Mouse (Mus musculus) brain, embryonic 14.5 days (tissue): ENCODE results near the gene Inmt. TPM values are rescaled to one million over a fixed set of nuclear protein-coding genes. Genes with fewer than 3 reads are reported as not detected.

Source experiments
- DNase-seq: peaks from one replicate; pipeline ENCODE4 v3.0.0-alpha.2; 2011; ENCODE audit warnings: low read depth
- CTCF ChIP-seq: fragments of 200-500 bp; IDR thresholded peaks from 2 replicates; pipeline ENCODE4 v1.5.1; 2012; ENCODE audit warnings: inconsistent platforms, mild to moderate bottlenecking, moderate library complexity, borderline replicate concordance; ENCODE audit not compliant: insufficient read depth, insufficient read length; ENCODE audit errors: extremely low read depth
- POLR2A ChIP-seq: fragments of 200-500 bp; IDR thresholded peaks from 2 replicates; pipeline ENCODE4 v1.6.1; 2012; ENCODE audit warnings: mild to moderate bottlenecking, inconsistent platforms, borderline replicate concordance; ENCODE audit not compliant: poor library complexity, insufficient read depth, insufficient read length, severe bottlenecking; ENCODE audit errors: extremely low read depth
- polyA plus RNA-seq: library from polyadenylated mRNA; depleted of rRNA; stranded (reverse); fragments of >200 nt; gene quantifications from 2 replicates; pipeline ENCODE4 v1.2.3, GENCODE M21; 2012; rRNA removed

The Inmt gene
- polyA plus RNA-seq, 1 experiment: not detected

DNA sequence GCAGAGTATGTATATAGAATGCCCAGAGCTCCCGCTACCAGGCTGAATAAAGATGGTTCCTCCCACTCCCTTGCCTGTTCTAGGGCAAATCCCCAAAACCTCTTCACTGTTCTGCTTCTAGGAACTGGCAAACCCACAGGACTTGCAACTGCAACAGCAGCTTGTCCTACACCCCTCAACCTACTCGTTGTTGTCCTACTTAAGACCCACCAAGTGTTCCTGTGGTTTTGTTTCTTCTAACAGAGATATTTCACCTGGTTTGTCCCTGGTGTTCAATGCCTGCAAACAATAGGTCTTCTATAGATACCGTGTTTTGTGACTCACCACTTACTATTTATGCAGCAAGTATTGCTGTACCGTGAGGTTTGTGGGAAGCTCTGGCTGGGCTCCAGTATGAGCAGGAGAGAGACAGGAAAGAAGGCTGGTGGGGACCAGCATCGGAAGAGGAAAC, 13.5 kb downstream of the Inmt start:
- no peak for DNase-seq
- no peak for TF ChIP-seq CTCF
- TF ChIP-seq POLR2A: no peak

DNA sequence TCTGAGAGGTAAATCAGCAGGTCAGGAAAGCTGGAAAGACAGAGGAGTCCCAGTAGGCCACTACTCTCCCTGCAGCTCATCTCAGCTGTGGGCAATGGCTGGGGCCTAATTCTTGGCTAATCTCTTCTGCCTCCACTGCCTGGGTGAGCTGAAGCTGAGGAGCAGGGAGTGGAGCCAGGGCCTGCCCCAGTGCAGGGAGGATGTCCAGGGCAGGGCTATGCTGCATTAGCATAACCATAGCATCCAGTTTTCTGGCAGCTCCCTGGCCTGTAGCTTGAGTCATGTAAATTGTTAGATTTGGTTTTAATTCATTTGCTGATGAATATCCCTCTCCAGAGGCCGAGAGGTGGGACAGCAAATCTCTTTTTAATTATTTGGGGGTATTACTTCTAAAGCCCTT, 15.6 kb downstream of the Inmt start:
- DNase-seq: peak; percentile 31
- TF ChIP-seq CTCF: no peak
- TF ChIP-seq POLR2A: no peak

DNA sequence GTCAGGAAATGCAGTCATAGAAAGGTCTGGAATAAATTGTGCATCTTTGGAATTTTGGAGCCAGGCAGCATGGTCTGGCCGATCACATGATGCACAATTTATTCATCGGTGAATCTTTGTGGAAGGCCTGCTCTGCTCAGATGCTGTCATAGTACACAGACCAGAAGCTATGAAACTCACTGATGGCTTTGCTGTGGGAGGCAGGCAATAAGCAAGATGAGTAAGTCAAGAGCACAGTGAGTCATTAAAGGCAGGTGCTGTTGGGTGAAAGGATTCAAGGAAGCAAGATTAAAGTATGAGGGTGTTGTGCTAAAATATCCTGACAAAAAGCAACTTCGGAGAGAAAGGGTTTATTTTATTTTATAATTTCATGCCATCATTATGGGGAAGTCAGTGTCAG, 22.6 kb downstream of the Inmt start:
- TF ChIP-seq POLR2A (no peak), CTCF (no peak)

DNA sequence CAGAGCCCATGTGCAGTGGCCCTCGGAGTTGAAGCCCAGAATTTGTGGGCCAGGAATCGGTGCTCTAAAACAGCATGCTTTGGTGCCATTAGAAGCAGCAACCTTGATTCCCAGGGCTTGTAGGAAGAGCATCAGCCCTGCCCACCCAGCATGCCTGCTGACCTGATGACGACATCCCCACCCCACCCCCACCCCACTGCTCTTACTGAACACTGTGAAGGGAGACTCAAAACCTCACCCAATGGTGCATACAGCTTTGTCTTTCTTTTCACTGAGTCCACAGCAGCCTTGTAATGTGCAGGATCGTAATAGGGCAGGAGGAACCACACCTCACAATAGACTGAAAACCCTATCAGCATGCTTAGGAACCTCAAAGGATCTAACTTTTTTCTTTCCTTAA, 28.7 kb downstream of the Inmt start:
- DNase-seq: peak; percentile 31
- TF ChIP-seq CTCF (no peak), POLR2A (no peak)

More for the DNA sequence above, 22.6 kb downstream of the Inmt start:
- DNase-seq: no peak

DNA sequence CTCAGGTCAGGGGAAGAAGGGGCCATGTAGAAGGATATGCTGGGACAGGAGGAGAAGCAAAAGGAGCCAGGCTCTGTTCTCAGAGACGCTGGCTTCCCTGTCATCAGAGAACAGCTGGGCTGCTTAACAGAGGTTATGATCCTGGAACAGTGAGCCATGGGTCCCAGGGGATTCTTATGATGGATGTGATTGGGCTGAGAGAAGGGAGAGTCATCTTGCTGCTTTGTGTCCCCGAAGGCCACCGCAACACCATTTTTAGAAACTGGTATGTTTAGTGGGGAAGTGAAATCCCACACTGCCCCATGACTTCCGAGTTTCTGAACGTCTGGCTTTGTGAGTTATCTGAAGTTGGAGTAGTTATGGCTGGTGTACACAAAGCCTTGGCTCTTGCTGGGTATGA, 29.6 kb downstream of the Inmt start:
- TF ChIP-seq CTCF (no peak), POLR2A (no peak)
- DNase-seq: no peak

DNA sequence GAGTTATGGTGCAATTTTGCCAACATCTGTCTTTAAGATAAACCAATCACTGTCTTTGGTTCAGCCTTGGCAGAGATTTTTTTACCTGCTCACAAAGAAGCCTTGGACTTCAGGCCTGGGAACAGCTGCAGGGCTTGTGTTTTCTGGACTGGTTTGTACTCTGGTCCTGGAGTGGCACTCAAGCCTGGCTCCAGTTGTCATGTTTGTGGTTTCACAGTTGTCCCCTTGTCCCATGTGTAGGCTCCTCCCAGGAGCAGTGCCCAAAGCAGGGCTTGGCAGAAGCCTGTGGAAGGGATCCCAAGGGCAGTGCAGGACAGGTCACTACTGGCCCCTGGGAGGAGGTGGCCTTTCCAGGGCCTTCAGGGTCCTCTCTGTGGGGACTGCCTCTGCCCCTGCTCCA, 36.5 kb downstream of the Inmt start:
- TF ChIP-seq POLR2A: no peak
- TF ChIP-seq CTCF: no peak
- DNase-seq: no peak

DNA sequence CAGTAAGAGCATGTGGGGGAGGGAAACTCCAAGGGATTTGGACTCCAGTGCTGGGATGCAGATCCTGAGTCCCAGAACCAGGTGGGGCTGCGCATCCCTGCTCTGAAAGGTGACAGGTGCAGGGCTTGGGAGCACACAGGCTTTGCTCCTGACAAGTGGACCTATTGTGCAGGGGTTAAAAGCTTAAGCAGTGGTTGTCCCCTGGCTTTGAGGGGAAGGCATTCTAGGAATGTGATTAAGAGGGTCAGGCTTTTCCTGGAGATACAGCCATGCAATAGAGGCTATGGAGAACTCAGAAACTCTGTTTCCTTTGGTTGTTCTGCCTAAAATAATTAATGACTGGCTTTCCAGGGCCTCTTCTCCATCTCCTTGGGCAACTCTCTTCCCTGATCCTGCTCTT, 41.4 kb downstream of the Inmt start:
- TF ChIP-seq CTCF: no peak
- no peak for TF ChIP-seq POLR2A

DNA sequence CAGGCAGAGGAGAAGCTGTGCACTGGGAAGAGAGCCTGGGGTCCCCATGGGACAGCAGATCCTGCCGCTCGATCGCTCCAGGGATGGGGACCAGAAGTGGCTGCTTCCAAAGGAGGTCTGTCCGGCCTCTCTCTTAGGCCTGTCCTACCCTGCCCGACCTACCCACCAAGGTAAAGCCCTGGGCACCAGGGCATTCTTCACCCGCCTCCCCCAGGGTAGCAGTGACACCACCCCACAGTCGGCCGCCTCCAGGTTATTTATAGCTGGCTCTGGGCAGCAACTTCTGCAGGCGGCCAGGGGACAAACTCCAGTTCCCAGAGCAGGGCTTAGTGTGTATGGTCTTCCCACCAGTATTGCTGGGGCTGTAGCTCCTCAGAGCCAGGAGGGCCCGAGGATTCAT, 42.0 kb downstream of the Inmt start, which contains the start of gene Crhr2:
TSS of gene Crhr2 (minus strand) at position 223 of the 400 bp plus-strand sequence.
- no peak for DNase-seq
- TF ChIP-seq CTCF (no peak), POLR2A (no peak)

More for the DNA sequence above, 41.4 kb downstream of the Inmt start:
- DNase-seq: no peak

DNA sequence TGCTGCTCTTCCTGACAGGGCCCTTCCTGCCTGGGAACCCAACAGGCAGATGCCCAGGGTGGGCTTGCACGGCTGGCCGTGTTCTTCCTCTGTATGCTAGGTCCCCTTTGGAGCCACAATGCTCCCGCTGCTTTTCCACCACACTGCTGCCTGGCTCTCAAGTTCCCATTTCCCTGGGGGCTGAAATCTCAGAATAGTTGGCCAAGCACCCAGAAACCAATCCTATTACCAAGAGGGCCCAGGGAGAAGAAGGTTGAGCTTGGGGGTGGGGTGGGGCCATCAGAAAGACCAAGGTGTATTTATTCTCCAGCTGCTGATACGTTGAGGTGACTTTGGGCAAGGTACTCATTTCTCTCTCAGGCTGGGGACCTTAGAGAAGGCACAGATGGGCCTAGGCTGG, 43.5 kb downstream of the Inmt start:
- no peak for DNase-seq
- TF ChIP-seq CTCF (no peak), POLR2A (no peak)

DNA sequence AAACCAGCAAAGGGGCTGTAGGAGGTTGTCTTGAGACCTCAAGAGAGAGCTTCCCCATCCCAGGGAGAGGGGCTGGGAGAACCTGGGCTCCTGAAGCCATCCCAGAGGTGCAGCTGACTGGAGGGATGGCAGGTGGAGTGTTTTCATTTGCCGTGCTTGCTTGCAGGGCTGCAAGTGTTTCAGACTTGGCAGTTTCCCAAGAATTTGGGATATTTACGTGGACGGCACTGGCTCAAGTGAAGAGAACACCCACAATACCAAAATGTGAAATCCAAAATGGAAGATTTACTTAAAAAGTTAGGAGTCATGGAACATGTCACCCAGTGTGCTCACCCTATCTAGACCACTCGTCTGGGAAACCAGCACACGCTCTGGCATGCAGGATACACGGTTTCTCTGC, 44.2 kb downstream of the Inmt start:
- TF ChIP-seq CTCF: no peak
- no peak for TF ChIP-seq POLR2A
- DNase-seq: peak; percentile 31

DNA sequence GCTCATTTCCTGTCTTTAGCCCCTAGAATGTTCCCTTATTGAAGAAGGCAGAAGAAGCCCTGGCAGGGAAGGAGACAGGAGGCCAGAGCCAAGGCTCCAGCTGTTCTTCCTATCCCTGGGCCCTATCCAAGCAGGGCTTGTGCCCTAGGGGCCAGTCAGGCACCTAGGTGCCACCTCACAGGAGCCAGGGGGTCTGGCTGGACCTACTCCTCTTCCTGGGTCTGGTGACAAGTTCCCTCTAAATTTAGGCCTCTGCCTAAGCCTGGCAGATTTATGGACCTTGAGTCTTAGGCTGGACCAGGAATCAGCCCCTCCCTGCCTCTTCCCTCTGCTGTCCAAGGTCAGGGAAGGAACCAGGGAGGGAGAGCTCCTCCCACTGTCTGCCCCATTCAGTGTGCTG, 46.5 kb downstream of the Inmt start:
- no peak for DNase-seq
- TF ChIP-seq POLR2A: no peak
- TF ChIP-seq CTCF: no peak

DNA sequence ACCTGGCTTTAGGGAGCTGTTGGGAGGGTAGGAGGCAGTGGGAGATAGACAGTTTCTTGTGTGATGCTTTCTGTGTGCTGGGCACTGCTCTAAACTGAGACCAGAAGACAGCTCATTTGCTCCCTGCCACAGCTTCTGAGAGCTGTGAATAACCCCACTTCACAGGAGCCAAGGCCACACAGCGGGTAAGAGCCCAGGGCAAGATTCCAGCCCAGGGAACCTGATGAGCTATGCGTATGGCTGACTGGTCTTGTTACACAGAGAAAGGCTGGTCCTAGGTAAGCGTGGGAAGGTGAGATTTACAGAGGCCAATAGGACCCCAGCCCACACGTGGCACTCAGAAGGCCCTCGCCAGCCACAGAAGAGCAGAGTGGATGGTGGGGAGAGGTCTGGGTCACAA, 48.3 kb downstream of the Inmt start:
- DNase-seq: no peak
- TF ChIP-seq POLR2A (no peak), CTCF (no peak)

DNA sequence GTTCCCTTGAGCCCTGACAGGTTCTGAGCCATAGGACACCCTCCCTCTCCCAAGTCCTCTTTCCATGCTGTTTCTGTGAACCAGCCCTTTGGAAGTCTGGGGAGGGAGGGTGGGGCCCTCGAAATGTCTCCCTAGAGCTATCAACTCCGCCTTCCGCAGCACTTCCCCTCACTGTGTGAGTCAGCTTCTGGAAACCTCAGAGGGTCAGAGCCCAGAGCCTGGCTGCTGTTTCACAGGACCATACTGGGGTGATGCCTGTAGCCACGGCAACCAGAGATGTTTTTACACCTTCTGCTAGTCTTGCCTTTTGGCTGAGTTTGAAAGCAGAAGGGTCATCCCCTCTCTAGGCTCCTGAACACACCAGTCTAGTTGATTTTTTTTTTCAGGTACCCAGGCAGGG, 51.8 kb downstream of the Inmt start:
- DNase-seq: no peak
- no peak for TF ChIP-seq CTCF
- TF ChIP-seq POLR2A: no peak

Other genes starting within 250 kb of the Inmt start
- gene Nod1, start 202.4 kb downstream of the Inmt start, polyA plus RNA-seq: 3.3 and 3.9 TPM in 2 replicates
- gene Ggct, start 182.1 kb downstream of the Inmt start, polyA plus RNA-seq: 3.7 and 5.4 TPM in 2 replicates
- gene Gars, start 137.0 kb downstream of the Inmt start, polyA plus RNA-seq: 110 and 122 TPM in 2 replicates
- gene Crhr2, start 42.0 kb downstream of the Inmt start, polyA plus RNA-seq: 1.9 and 2.1 TPM in 2 replicates
- 10.9 and 13.7 TPM in 2 replicates for gene Mindy4, start 28.3 kb upstream of the Inmt start, polyA plus RNA-seq
- 10.8 and 21.6 TPM in 2 replicates for gene Aqp1, start 161.4 kb upstream of the Inmt start, polyA plus RNA-seq
- gene Ghrhr, start 201.3 kb upstream of the Inmt start, polyA plus RNA-seq: not detected in 2 replicates